Mouse (Mus musculus): ENCODE measurements around the gene Cyp4v3.

DNA sequence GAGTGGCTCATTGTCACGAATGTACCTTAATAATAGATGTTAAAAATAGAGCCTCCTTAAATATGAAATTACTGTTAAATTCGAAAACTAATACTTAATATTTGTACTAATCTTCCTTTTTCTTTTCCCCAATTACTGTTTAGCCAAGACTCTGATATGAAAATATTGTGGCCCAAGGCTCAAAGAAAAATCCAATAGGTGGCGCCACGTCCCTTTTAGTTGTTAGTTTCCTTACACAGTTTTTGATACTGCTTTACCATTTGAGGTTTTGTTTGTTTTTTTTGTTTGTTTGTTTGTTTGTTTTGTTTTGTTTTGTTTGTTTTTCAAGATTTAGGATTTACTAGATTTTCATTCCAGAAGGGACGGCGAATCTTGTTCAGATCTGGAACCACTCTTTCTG, 29.3 kb upstream of the Cyp4v3 start:
- TF ChIP-seq POLR2A (IDR thresholded peaks at IDR 0.05; ENCODE audit: extremely low read depth, insufficient read depth, low read length) (no peak), CTCF (IDR thresholded peaks at IDR 0.05; ENCODE audit: low read depth, low read length) (peak; percentile 47)
